Mouse (Mus musculus) limb, embryonic 15.5 days (tissue): ENCODE data around the gene 6820408C15Rik. TPM values are rescaled to one million over a fixed set of nuclear protein-coding genes. Genes with fewer than 3 reads are reported as not detected.

ENCODE experiments used
- ATAC-seq: fragments of 200-750 bp; cut with Nextera tagmentation; 2 replicates; pipeline ENCODE4 v1.8.0; 2017; ENCODE audit warnings: low read depth, moderate TSS enrichment; ENCODE audit not compliant: insufficient number of reproducible peaks, low FRiP score, low TSS enrichment
- H3K27ac ChIP-seq: fragments of 300-500 bp; sonication (generic); 2 replicates; pipeline ENCODE4 v1.5.1; 2015; ENCODE audit warnings: moderate library complexity, mild to moderate bottlenecking, inconsistent platforms
- H3K27me3 ChIP-seq: fragments of 300-500 bp; sonication (generic); 2 replicates; pipeline ENCODE4 v1.6.1; 2015; ENCODE audit warnings: inconsistent platforms
- H3K36me3 ChIP-seq: fragments of 300-500 bp; sonication (generic); 2 replicates; pipeline ENCODE4 v1.6.1; 2015; ENCODE audit warnings: inconsistent platforms
- H3K4me1 ChIP-seq: fragments of 300-500 bp; sonication (generic); 2 replicates; pipeline ENCODE4 v1.6.1; 2015; ENCODE audit warnings: inconsistent platforms
- H3K4me2 ChIP-seq: fragments of 300-500 bp; sonication (generic); 2 replicates; pipeline ENCODE4 v1.6.1; 2015; ENCODE audit warnings: mild to moderate bottlenecking, inconsistent platforms
- H3K4me3 ChIP-seq: fragments of 300-500 bp; sonication (generic); 2 replicates; pipeline ENCODE4 v1.5.1; 2015; ENCODE audit warnings: mild to moderate bottlenecking, inconsistent platforms
- H3K9ac ChIP-seq: fragments of 300-500 bp; sonication (generic); 2 replicates; pipeline ENCODE4 v1.6.1; 2015; ENCODE audit warnings: inconsistent platforms
- H3K9me3 ChIP-seq: fragments of 300-500 bp; sonication (generic); 2 replicates; pipeline ENCODE4 v1.6.1; 2016; ENCODE audit warnings: inconsistent platforms
- WGBS: fragments of 180-500 bp; shearing (Covaris S2); methylation state at CpG from one replicate; pipeline ENCODE4 v1.1.7; 2015; 5-methylcytosine and 5-hydroxymethylcytosine counted together
- polyA plus RNA-seq: library from polyadenylated mRNA; unstranded; fragments of >200 nt; fragmentation: Nextera tagmentation; extraction: Ambion mirVana; gene quantifications from 2 replicates; pipeline ENCODE4 v1.2.1, GENCODE M21; 2015

6820408C15Rik gene
- polyA plus RNA-seq, 1 experiment from 2014 or later, result not detected

DNA sequence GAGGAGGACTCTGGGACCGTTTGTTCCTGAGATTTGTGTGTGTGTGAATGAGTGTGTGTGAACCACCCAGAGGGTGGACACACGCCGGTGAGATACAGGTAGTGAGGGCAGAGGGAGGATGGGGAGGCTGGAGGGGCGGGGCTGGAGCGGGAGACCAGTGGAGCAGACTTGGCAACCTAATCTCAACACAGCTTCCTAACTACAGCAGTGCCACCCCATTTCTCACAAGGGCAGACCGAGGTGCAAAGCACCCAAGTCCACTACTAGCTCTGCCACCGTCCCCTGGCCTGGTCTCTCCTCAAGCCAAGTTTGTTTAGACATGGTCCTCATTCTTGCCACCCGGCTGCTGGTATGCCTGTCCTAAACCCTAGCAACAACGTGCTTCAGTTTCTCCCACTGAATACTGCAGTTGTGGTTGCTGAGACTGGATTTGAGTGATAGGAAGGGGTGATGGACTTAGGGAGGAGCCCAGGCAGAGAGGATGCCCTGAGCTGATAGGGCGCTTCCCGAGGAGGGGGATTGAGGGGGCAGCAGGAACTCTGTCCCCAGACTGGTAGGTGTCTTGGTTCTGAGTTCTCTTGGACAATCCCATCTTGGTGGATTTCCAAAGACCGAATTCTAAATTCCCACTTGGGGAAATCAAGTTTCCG, 20.0 kb upstream of the 6820408C15Rik start:
- Histone ChIP-seq H3K4me3 (peak overlapping the region; percentile 84), H3K36me3 (0 out of 2 replicates have a peak, but pooled peaks cover 2% of the 10 kb centered on the region), H3K4me1 (peaks cover 41% of the 10 kb centered on the region), H3K27ac (peak overlapping the region; percentile 34), H3K9ac (peak overlapping the region; percentile 33; the same call in 1 of the 2 replicates), H3K27me3 (no peaks in the 10 kb centered on the region), H3K9me3 (no peaks in the 10 kb centered on the region), H3K4me2 (peak overlapping the region; percentile 92)
- WGBS, result 24% methylated on average over 13 of the region's 13 CpGs
- ATAC-seq, result no peak

GRCm38 (mm10) chr2:152396110-152397003, 19.0 kb upstream of the 6820408C15Rik start:
- Histone ChIP-seq H3K36me3 (0 out of 2 replicates have a peak, but pooled peaks cover 2% of the 10 kb centered on the region), H3K9me3 (no peaks in the 10 kb centered on the region), H3K4me3 (peak overlapping the region; percentile 84), H3K9ac (peak overlapping the region; percentile 81), H3K27ac (peak overlapping the region; percentile 100), H3K4me2 (peak overlapping the region; percentile 92), H3K4me1 (peaks cover 41% of the 10 kb centered on the region), H3K27me3 (no peaks in the 10 kb centered on the region)
- peak; percentile 80 for ATAC-seq
- WGBS, result under 1% methylated on average over 46 of the region's 46 CpGs

DNA sequence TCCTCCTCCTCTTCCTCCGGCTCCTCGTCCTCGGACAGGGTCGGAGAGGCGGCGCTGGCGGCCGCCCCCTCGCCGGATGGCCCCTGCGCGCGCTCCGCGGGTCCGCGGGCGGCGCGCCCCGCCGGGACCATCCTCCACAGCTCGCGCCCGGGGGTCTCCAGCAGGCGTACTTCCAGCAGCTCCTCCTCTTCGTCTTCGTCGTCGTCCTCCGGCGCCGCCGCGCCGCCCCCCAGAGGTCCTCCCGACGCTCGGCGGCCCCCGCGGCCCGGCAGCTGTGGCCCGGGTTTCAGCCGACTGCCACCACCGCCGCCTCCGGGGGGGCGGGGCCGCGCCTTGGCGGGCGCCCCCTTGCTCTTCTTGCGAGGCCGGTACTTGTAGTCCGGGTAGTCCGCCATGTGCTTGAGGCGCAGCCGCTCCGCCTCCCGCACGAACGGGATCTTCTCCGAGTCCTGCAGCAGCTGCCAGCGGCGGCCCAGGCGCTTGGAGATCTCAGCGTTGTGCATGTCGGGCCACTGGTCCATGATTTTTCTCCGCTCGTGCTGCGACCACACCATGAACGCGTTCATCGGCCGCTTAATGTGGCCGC, 18.3 kb upstream of the 6820408C15Rik start:
- H3K9me3 ChIP-seq, result no peaks in the 10 kb centered on the region
- WGBS, result under 1% methylated on average over 66 of the region's 77 CpGs
- no peak for ATAC-seq

DNA sequence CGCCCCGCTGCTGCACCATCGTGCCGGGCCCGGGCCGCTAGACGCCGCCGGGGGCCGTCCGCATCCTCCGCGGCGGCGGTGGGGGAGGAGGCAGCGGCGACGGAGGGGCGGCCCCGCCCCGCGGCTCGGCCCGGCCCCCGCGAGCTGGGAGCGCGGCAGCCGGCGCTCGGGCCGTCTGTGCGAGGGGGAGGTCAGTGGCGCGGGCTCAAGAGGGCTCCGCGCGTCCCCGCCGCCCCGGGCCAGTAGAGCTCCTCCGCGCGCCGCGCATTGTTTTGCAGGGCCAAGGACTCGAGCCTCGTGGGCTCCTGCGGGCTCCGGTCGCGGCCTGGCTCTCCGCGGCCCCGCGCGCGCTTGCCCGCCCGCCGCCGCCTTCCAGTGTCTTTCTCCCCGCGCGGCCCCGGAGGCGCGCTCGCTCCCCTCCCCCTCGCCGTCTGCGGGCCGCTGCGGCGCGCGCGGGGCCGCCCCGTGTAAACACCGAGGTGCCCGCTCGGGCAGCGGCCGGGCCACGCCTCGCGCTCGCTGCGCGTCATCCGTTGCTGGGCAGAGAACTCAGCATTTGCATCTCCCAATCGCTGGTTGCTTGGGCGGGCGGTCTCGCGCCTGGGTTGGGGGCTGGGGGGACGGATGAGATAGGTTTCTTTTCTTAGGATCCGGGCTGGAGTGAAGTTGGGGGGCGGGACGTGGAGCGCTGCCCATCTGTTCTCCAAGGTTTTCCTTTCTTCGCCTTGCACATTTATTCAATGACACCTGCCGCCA, 17.5 kb upstream of the 6820408C15Rik start, which contains the start of gene Sox12:
Gene Sox12 (minus strand): TSS at position 384 of the 756 bp plus-strand sequence.
- ATAC-seq, result peak; percentile 57
- H3K4me1 ChIP-seq, result peaks cover 41% of the 10 kb centered on the region
- peak within 1 kb of the TSS; percentile 100 for H3K27ac ChIP-seq
- no peaks in the 10 kb centered on the region for H3K27me3 ChIP-seq
- H3K36me3 ChIP-seq, result 0 out of 2 replicates have a peak, but pooled peaks cover 2% of the 10 kb centered on the region
- H3K4me3 ChIP-seq, result peak within 1 kb of the TSS; percentile 84
- 1% methylated on average over 59 of the region's 104 CpGs for WGBS
- peak within 1 kb of the TSS; percentile 81 for H3K9ac ChIP-seq
- H3K4me2 ChIP-seq, result peak within 1 kb of the TSS; percentile 92
- no peaks in the 10 kb centered on the region for H3K9me3 ChIP-seq

More for the DNA sequence above, 18.3 kb upstream of the 6820408C15Rik start:
- peak overlapping the region; percentile 84 for H3K4me3 ChIP-seq
- peak overlapping the region; percentile 81 for H3K9ac ChIP-seq
- H3K27ac ChIP-seq, result peak overlapping the region; percentile 100
- H3K4me1 ChIP-seq, result peaks cover 41% of the 10 kb centered on the region
- H3K36me3 ChIP-seq, result 0 out of 2 replicates have a peak, but pooled peaks cover 2% of the 10 kb centered on the region
- H3K4me2 ChIP-seq, result peak overlapping the region; percentile 92
- H3K27me3 ChIP-seq, result no peaks in the 10 kb centered on the region

DNA sequence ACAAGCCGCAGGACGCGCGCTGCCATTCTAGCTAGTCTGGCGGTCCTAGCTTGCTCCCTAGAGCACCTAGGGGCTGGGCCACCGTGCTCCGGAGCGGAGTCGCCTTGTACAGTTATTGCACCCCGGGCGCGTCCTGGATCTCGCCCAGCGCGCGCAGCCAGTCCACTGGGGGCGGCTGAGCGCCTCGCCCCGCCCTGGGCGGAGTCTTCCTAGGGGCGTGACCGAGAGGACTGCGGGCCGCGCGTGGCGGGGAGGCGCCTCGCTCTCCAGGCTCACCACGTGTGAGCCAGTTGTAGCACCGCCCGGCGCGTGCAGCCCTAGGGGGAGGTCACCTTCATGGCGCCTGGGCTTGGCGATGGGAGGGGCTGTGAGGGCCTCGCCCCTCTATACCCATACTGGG, 16.7 kb upstream of the 6820408C15Rik start:
- WGBS, result under 1% methylated on average over 38 of the region's 38 CpGs
- peak; percentile 86 for ATAC-seq
- H3K36me3 ChIP-seq, result 0 out of 2 replicates have a peak, but pooled peaks cover 2% of the 10 kb centered on the region
- peak overlapping the region; percentile 100 for H3K27ac ChIP-seq
- peaks cover 38% of the 10 kb centered on the region for H3K4me1 ChIP-seq
- peak overlapping the region; percentile 92 for H3K4me2 ChIP-seq
- H3K27me3 ChIP-seq, result no peaks in the 10 kb centered on the region
- peak overlapping the region; percentile 81; the same call in 1 of the 2 replicates for H3K9ac ChIP-seq
- peak overlapping the region; percentile 84 for H3K4me3 ChIP-seq
- no peaks in the 10 kb centered on the region for H3K9me3 ChIP-seq

- Histone ChIP-seq H3K27me3 (no peaks in the 10 kb centered on the region), H3K27ac (peak overlapping the region; percentile 100), H3K36me3 (0 out of 2 replicates have a peak, but pooled peaks cover 2% of the 10 kb centered on the region), H3K9me3 (no peaks in the 10 kb centered on the region), H3K4me2 (peak overlapping the region; percentile 92), H3K4me3 (peak overlapping the region; percentile 84), H3K4me1 (peaks cover 34% of the 10 kb centered on the region), H3K9ac (peak overlapping the region; percentile 44)
- ATAC-seq, result no peak; the same call in 1 of the 2 replicates
- 0% methylated on average over 13 of the region's 13 CpGs for WGBS
These were observed 16.3 kb upstream of the 6820408C15Rik start for GRCm38 (mm10) chr2:152399122-152399542.

DNA sequence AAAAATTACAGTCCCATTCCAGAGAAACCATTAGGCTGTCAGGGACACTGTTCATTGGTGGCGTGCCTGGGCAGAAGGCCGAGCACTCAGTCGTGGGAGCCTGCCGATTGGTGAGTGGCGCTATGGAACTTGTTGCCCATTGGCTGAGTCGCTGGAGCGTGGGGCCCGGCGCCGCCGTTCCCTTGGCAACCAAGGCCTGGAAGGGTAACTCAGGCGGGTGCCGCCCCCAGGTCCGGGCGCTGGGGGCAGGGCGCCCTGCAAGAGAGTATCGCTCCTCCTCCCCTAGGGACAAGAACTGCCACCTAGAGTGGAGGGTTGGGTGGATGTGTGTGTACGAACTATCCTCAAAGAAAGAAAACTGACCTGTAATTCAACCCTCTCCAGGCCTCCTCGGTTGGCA, 9.3 kb upstream of the 6820408C15Rik start:
- Histone ChIP-seq H3K4me2 (peak overlapping the region; percentile 57), H3K4me3 (peak overlapping the region; percentile 37), H3K27me3 (no peaks in the 10 kb centered on the region), H3K9ac (no peak overlapping the region), H3K9me3 (no peaks in the 10 kb centered on the region), H3K27ac (peak overlapping the region; percentile 77), H3K4me1 (peaks cover 36% of the 10 kb centered on the region), H3K36me3 (no peaks in the 10 kb centered on the region)
- under 1% methylated on average over 19 of the region's 19 CpGs for WGBS
- peak; percentile 92 for ATAC-seq

- Histone ChIP-seq H3K9me3 (no peaks in the 10 kb centered on the region), H3K36me3 (no peaks in the 10 kb centered on the region), H3K27me3 (no peaks in the 10 kb centered on the region), H3K4me1 (peaks cover 58% of the 10 kb centered on the region), H3K4me3 (no peak overlapping the region), H3K27ac (no peak overlapping the region), H3K9ac (no peak overlapping the region), H3K4me2 (no peak overlapping the region)
- ATAC-seq, result no peak
- 78% methylated on average over 6 of the region's 6 CpGs for WGBS
These were observed 5.6 kb upstream of the 6820408C15Rik start for GRCm38 (mm10) chr2:152409781-152410180.

GRCm38 (mm10) chr2:152410971-152411371, 4.4 kb upstream of the 6820408C15Rik start:
- Histone ChIP-seq H3K9me3 (no peaks in the 10 kb centered on the region), H3K9ac (no peak overlapping the region), H3K4me3 (peak overlapping the region; percentile 80), H3K4me2 (peak overlapping the region; percentile 84), H3K27me3 (no peaks in the 10 kb centered on the region), H3K36me3 (no peaks in the 10 kb centered on the region), H3K27ac (peak overlapping the region; percentile 96), H3K4me1 (peaks cover 55% of the 10 kb centered on the region)
- 2% methylated on average over 15 of the region's 15 CpGs for WGBS
- ATAC-seq, result peak; percentile 76

DNA sequence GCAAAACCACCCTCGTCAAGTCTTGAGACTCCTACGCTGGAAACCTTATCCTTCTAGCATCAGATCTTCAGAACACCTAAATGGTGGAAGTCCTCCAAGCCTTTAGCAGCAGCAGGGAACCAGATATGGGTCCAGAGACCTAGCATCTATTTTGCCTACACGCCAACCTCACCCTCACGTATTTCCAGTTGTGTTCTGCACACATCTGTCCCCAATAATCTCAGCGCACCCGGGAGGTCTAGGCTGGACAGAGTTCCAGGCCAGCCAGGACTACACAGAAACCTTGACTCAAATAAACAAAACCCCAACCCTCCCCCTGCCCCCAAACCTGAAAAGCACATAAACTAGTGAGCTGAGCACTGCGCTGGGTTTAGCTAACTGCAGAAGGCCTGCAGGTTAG, 3.9 kb upstream of the 6820408C15Rik start:
- peak overlapping the region; percentile 80 for H3K4me3 ChIP-seq
- no peaks in the 10 kb centered on the region for H3K36me3 ChIP-seq
- no peak for ATAC-seq
- no peaks in the 10 kb centered on the region for H3K9me3 ChIP-seq
- H3K27ac ChIP-seq, result peak overlapping the region; percentile 96
- no peak overlapping the region for H3K9ac ChIP-seq
- WGBS, result 6% methylated on average over 7 of the region's 7 CpGs
- peaks cover 51% of the 10 kb centered on the region for H3K4me1 ChIP-seq
- no peaks in the 10 kb centered on the region for H3K27me3 ChIP-seq
- H3K4me2 ChIP-seq, result peak overlapping the region; percentile 84
